ENCODE assay signal across 9 mouse cellular contexts in the genomic region with DNA sequence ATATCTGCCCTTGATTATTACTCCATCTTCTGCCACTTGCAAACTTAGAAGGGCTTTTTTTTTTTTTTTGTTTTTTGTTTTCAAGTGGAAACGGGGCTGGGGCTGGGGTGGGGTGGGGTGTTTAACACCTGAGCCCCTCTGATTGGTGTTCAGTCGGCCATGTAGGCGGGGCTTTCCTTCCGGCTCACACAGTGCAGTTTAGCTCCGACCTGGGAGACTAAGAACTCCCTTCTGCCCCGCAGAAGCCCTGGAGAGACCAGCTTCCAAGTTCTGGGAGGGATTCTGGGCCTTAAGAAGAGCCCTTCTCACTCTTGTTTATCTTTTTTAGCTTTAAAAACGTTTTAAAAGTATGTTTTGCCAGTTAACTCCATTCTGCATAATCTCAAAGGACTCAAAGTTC.
A peak's percentile ranks its signal among the peaks of the same experiment; 100 is the strongest.
DNase-seq lines count a peak whose midpoint lies in the region; ATAC-seq and TF ChIP-seq lines count a peak whose summit lies in the region.
"Had no signal": no experiment of that assay in that cellular context is flagged by ENCODE, and none has a peak within 500 bp of the region (broad histone marks: within the 10 kb centered on the region; RNA-seq: fewer than 3 reads in every experiment).

No protein-coding gene starts in this region.

- no peak for DNase-seq in heart, adult 11 months
- DNase-seq in CD4-positive helper T cell, adult 2 months (ENCODE audit: low read depth, low spot score), result peak; percentile 16
- peak; percentile 48 for DNase-seq in lung, postnatal 14 days
- no peak for DNase-seq in layer of hippocampus, adult 11-12 months (ENCODE audit: low spot score)
- DNase-seq in cerebellum, adult 2 months, result no peak
- DNase-seq in cerebellum, postnatal 10 days, result no peak
- DNase-seq: cerebellum, postnatal 36 days had no signal

- no peak overlapping the region for H3K4me3 ChIP-seq in heart, embryonic 14.5 days (ENCODE audit: control insufficient read depth in 1 of 2, insufficient read depth in 1 of 2, low read depth in 1 of 2, low read length in 2 of 2)
- no peak overlapping the region for H3K4me3 ChIP-seq in intestine, embryonic 15.5 days (replicated peaks)
- no peak overlapping the region for H3K4me3 ChIP-seq in cerebellum, adult 2 months (replicated peaks; ENCODE audit: insufficient read depth, low read depth, low read length)

- 0 out of 2 replicates have a peak overlapping the region, but pooled peaks have one; percentile 13 for H3K9ac ChIP-seq in heart, embryonic 14.5 days (ENCODE audit: low read length)
- no peak overlapping the region for H3K9ac ChIP-seq in intestine, embryonic 15.5 days

- H3K27ac ChIP-seq in heart, embryonic 14.5 days (replicated peaks in 1 of 2; ENCODE audit: control insufficient read depth in 1 of 2, insufficient read depth in 1 of 2, low read depth in 2 of 2, low read length in 2 of 2), result no peak overlapping the region
- H3K27ac ChIP-seq in intestine, embryonic 15.5 days, result peak overlapping the region; percentile 44; the same call in 1 of the 2 replicates
- no peak overlapping the region for H3K27ac ChIP-seq in cerebellum, adult 2 months (ENCODE audit: insufficient read depth, low read length)

- TF ChIP-seq POLR2A in cerebellum, adult 2 months (IDR thresholded peaks at IDR 0.05; ENCODE audit: borderline replicate concordance, insufficient read depth, low read length), result no peak

- H3K27me3 ChIP-seq in heart, embryonic 14.5 days (ENCODE audit: control insufficient read depth, insufficient read depth, low read length), result no peaks in the 10 kb centered on the region
- no peaks in the 10 kb centered on the region for H3K27me3 ChIP-seq in intestine, embryonic 15.5 days (replicated peaks)
- no peaks in the 10 kb centered on the region for H3K27me3 ChIP-seq in cerebellum, adult 2 months (ENCODE audit: control insufficient read depth, insufficient read depth, low read length)

- no peak for TF ChIP-seq CTCF in cerebellum, adult 2 months (IDR thresholded peaks at IDR 0.05; ENCODE audit: borderline replicate concordance, insufficient read depth, low read depth, low read length)

- H3K4me1 ChIP-seq in heart, embryonic 14.5 days (ENCODE audit: control insufficient read depth in 2 of 2, insufficient read depth in 2 of 2, low read length in 2 of 2), result peaks cover 0 to 13% of the 10 kb centered on the region in 2 experiments; a peak in 2 of 4 replicates
- H3K4me1 ChIP-seq in intestine, embryonic 15.5 days (replicated peaks), result peaks cover 22% of the 10 kb centered on the region; the same call in 1 of the 2 replicates
- H3K4me1 ChIP-seq in cerebellum, adult 2 months (ENCODE audit: control insufficient read depth, insufficient read depth, low read length), result peaks cover 8% of the 10 kb centered on the region; the same call in 1 of the 2 replicates

- peak overlapping the region; percentile 48 for H3K4me2 ChIP-seq in heart, embryonic 14.5 days (ENCODE audit: low read length)
- H3K4me2 ChIP-seq in intestine, embryonic 15.5 days (replicated peaks), result peak overlapping the region; percentile 35

- 18% methylated on average over 7 of the region's 7 CpGs for WGBS in heart, embryonic 14.5 days
- WGBS in intestine, embryonic 15.5 days, result 12% methylated on average over 7 of the region's 7 CpGs
- 30% methylated on average over 7 of the region's 7 CpGs for WGBS in cerebellum, adult 2 months

- no peaks in the 10 kb centered on the region for H3K36me3 ChIP-seq in heart, embryonic 14.5 days (ENCODE audit: control insufficient read depth, insufficient read depth, low read length)
- H3K36me3 ChIP-seq in intestine, embryonic 15.5 days, result no peaks in the 10 kb centered on the region

- H3K9me3 ChIP-seq in heart, embryonic 14.5 days (ENCODE audit: control insufficient read depth, low read length), result no peaks in the 10 kb centered on the region
- H3K9me3 ChIP-seq in intestine, embryonic 15.5 days, result no peaks in the 10 kb centered on the region

- no peak for ATAC-seq in heart, embryonic 14.5 days (ENCODE audit: insufficient number of reproducible peaks, insufficient read depth, low FRiP score, low read depth)
- ATAC-seq in intestine, embryonic 15.5 days, result peak; percentile 85

Comparison
In these comparisons a context has a peak if more than half of its experiments do, and no peak if none do; other contexts are left out.
1. DNase-seq: peak in CD4-positive helper T cell, adult 2 months (single experiment) and lung, postnatal 14 days (single experiment); none in heart, adult 11 months (single experiment), layer of hippocampus, adult 11-12 months (single experiment), cerebellum, adult 2 months (0 of 2) and cerebellum, postnatal 10 days (0 of 2).